Mouse (Mus musculus) G1E (cell line): ENCODE data around the gene Gm10234.

ENCODE experiments used
- CTCF ChIP-seq: IDR thresholded peaks from 2 replicates; pipeline ENCODE4 v1.5.1; 2012; ENCODE audit warnings: low read depth, low read length, inconsistent platforms, mixed read lengths
- GATA1 ChIP-seq: IDR thresholded peaks from 2 replicates; pipeline ENCODE4 v1.6.1; 2012; ENCODE audit warnings: borderline replicate concordance, low read length, inconsistent platforms, mixed read lengths
- GATA2 ChIP-seq: IDR thresholded peaks from 2 replicates; pipeline ENCODE4 v1.6.1; 2012; ENCODE audit warnings: low read depth, low read length, inconsistent platforms, borderline replicate concordance
- POLR2AphosphoS5 ChIP-seq: IDR thresholded peaks from 2 replicates; pipeline ENCODE4 v1.6.1; 2012; ENCODE audit warnings: low read depth, low read length, inconsistent platforms; ENCODE audit not compliant: insufficient replicate concordance

- TF ChIP-seq CTCF, result no peak
- TF ChIP-seq POLR2AphosphoS5, result no peak
- TF ChIP-seq GATA1, result no peak
- TF ChIP-seq GATA2, result no peak
These were observed at the start of gene Gm10234 for GRCm38 (mm10) chr6:95321812-95322211.
